Mouse (Mus musculus): ENCODE data around the gene Brf1.

DNA sequence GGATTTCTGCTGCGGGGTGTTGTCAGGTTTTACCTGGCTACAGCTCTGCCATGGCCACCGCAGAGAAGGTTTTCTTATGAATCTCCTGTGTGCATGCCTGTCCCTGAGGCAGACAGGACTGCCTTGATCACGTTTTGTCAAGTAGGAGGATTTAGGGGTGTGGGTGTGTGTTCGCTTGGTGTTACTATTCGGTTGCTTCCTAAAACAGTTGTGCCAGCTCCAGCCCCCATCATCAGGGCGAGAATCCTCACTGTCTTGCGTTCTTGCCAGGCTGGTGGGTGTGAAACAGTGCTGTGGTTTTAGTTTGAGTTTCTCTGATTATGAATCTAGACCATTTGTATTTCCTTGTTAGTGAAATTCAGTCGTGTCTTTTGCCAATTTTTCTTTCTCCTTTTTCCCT, 16.5 kb upstream of the Brf1 start:
- TF ChIP-seq MAX (IDR thresholded peaks at IDR 0.05) (no peak), CTCF (IDR thresholded peaks at IDR 0.05; ENCODE audit: control insufficient read depth, insufficient read depth, insufficient read length) (no peak), USF1 (IDR thresholded peaks at IDR 0.05; ENCODE audit: low read depth) (no peak), FOSL1 (IDR thresholded peaks at IDR 0.05; ENCODE audit: insufficient read depth, low read length, poor library complexity, severe bottlenecking) (no peak), CEBPB (IDR thresholded peaks at IDR 0.05; ENCODE audit: low read depth) (no peak), MYOG (IDR thresholded peaks at IDR 0.05; ENCODE audit: control insufficient read depth, extremely low read depth, insufficient read length) (no peak), MYOD1 (IDR thresholded peaks at IDR 0.05; ENCODE audit: control insufficient read depth, insufficient read length, low read depth) (no peak)

Measured in C2C12 (cell line).